Comparison of ENCODE assay signal across 8 mouse cellular contexts in the genomic region with DNA sequence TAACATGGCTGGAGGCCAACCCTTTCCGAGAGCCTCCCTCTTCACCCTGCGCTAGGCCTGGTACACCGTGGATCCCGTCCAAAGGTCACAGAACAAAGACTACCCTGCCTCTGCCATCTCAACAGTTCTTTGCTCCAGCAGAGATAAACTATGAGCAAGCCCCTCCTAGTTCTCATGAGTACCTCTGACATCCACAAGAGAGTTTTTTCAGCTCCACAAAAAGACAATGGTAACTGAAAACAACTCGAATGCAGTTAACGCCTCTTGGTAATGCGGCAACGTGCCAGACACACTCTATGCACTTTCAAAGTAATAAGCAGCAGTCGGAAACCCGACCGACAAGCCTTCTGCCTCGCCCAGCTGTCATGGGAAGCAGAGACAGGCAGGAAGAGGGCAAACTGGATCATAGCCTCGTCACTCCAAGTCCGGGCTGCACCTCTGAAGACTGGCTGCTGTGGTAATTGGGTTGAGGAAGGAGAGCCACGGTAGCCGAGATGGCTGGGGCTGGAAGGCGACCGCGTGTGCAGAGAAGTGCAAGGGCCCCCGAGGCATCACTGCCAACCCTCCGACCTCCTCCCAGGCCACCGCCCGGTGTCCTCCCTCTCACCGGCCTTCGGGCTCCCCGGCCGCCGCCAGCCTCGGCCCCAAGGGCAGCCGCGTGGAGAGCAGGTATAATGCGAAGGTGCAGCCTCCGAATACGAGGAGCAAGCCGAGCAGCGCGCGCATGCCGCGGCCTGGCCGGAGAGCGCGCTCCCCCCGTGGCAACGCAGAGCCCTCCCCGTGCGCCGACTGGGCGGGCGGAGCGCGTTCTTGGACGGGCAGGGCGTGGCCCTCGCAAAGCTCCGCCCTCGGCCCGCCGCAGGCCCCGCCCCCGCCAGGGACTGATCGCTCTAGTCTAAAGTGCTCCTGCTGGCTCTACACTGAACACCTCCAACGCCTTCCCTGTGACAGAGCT. TPM values are rescaled to one million over a fixed set of nuclear protein-coding genes. Genes with fewer than 3 reads are reported as not detected.
A peak's percentile ranks its signal among the peaks of the same experiment; 100 is the strongest.
DNase-seq lines count a peak whose midpoint lies in the region; ATAC-seq and TF ChIP-seq lines count a peak whose summit lies in the region.

A gene (minus strand): TSS at position 792 of the 955 bp plus-strand sequence.

- H3K9ac ChIP-seq in heart, embryonic 12.5 days: peak within 1 kb of the TSS; percentile 80
- peak within 1 kb of the TSS; percentile 71 for H3K9ac ChIP-seq in kidney, postnatal 0 days (ENCODE audit: low read depth, low read length)
- H3K9ac ChIP-seq in liver, embryonic 11.5 days (ENCODE audit: low read depth, low read length): peak within 1 kb of the TSS; percentile 79
- peak within 1 kb of the TSS; percentile 63 for H3K9ac ChIP-seq in stomach, embryonic 14.5 days (replicated peaks; ENCODE audit: low read depth, low read length)

- H3K4me3 ChIP-seq in heart, embryonic 12.5 days: peak within 1 kb of the TSS; percentile 80
- peak within 1 kb of the TSS; percentile 67 for H3K4me3 ChIP-seq in kidney, postnatal 0 days (replicated peaks; ENCODE audit: low read depth, low read length)
- peak within 1 kb of the TSS; percentile 72 for H3K4me3 ChIP-seq in liver, embryonic 11.5 days (ENCODE audit: low read depth, low read length)
- H3K4me3 ChIP-seq in stomach, embryonic 14.5 days (ENCODE audit: low read depth, low read length): peak within 1 kb of the TSS; percentile 62

- under 1% methylated on average over 63 of the region's 63 CpGs for WGBS in heart, embryonic 12.5 days
- under 1% methylated on average over 63 of the region's 63 CpGs for WGBS in kidney, postnatal 0 days
- WGBS in liver, embryonic 11.5 days: 2% methylated on average over 60 of the region's 63 CpGs
- 1% methylated on average over 56 of the region's 63 CpGs for WGBS in stomach, embryonic 14.5 days

- peak within 1 kb of the TSS; percentile 91 for H3K4me2 ChIP-seq in heart, embryonic 12.5 days
- H3K4me2 ChIP-seq in kidney, postnatal 0 days (ENCODE audit: low read length): peak within 1 kb of the TSS; percentile 91
- H3K4me2 ChIP-seq in liver, embryonic 11.5 days: peak within 1 kb of the TSS; percentile 88
- peak within 1 kb of the TSS; percentile 73 for H3K4me2 ChIP-seq in stomach, embryonic 14.5 days (replicated peaks; ENCODE audit: low read depth, low read length)

- no peaks in the 10 kb centered on the region for H3K9me3 ChIP-seq in heart, embryonic 12.5 days (replicated peaks)
- H3K9me3 ChIP-seq in kidney, postnatal 0 days (replicated peaks; ENCODE audit: low read length): no peaks in the 10 kb centered on the region
- no peaks in the 10 kb centered on the region for H3K9me3 ChIP-seq in liver, embryonic 11.5 days (ENCODE audit: control insufficient read depth, low read length)
- H3K9me3 ChIP-seq in stomach, embryonic 14.5 days (ENCODE audit: control insufficient read depth, low read depth, low read length): no peaks in the 10 kb centered on the region

- no peak for TF ChIP-seq CTCF in kidney, postnatal 0 days (IDR thresholded peaks at IDR 0.05; ENCODE audit: low read depth)

- DNase-seq in CD4-positive helper T cell, adult 2 months (ENCODE audit: low read depth, low spot score): peak; percentile 89
- peak; percentile 56 for DNase-seq in brain, embryonic 18.5 days (ENCODE audit: low read depth, low spot score)
- DNase-seq in kidney, postnatal 0 days (ENCODE audit: low spot score): peak; percentile 89
- peak; percentile 91 for DNase-seq in liver, embryonic 11.5 days (ENCODE audit: low spot score)
- DNase-seq in naive thymus-derived CD4-positive, alpha-beta T cell, adult 2 months (ENCODE audit: low read depth): peak; percentile 91

- H3K36me3 ChIP-seq in heart, embryonic 12.5 days: 0 out of 2 replicates have a peak, but pooled peaks cover 4% of the 10 kb centered on the region
- H3K36me3 ChIP-seq in kidney, postnatal 0 days (ENCODE audit: insufficient read depth, low read length): no peaks in the 10 kb centered on the region
- peaks cover 5% of the 10 kb centered on the region for H3K36me3 ChIP-seq in liver, embryonic 11.5 days (ENCODE audit: control insufficient read depth, insufficient read depth, low read length)
- no peaks in the 10 kb centered on the region for H3K36me3 ChIP-seq in stomach, embryonic 14.5 days (ENCODE audit: control insufficient read depth, insufficient read depth, low read length)

- peak within 1 kb of the TSS; percentile 58 for H3K27ac ChIP-seq in heart, embryonic 12.5 days (ENCODE audit: poor library complexity, severe bottlenecking)
- H3K27ac ChIP-seq in kidney, postnatal 0 days: peak within 1 kb of the TSS; percentile 28; the same call in 1 of the 2 replicates
- peak within 1 kb of the TSS; percentile 47 for H3K27ac ChIP-seq in liver, embryonic 11.5 days (ENCODE audit: low read depth, low read length)
- H3K27ac ChIP-seq in stomach, embryonic 14.5 days (ENCODE audit: low read length): peak within 1 kb of the TSS; percentile 6; the same call in 1 of the 2 replicates

- peaks cover 18% of the 10 kb centered on the region for H3K4me1 ChIP-seq in heart, embryonic 12.5 days (replicated peaks)
- H3K4me1 ChIP-seq in kidney, postnatal 0 days (replicated peaks; ENCODE audit: insufficient read depth, low read length): 0 out of 2 replicates have a peak, but pooled peaks cover 4% of the 10 kb centered on the region
- peaks cover 9% of the 10 kb centered on the region; the same call in 1 of the 2 replicates for H3K4me1 ChIP-seq in liver, embryonic 11.5 days (replicated peaks; ENCODE audit: control insufficient read depth, insufficient read depth, low read length)
- peaks cover 4% of the 10 kb centered on the region; the same call in 1 of the 2 replicates for H3K4me1 ChIP-seq in stomach, embryonic 14.5 days (ENCODE audit: control insufficient read depth, insufficient read depth, low read length)

- peak; percentile 95 for ATAC-seq in erythroid progenitor cell, adult 5-6 weeks (replicated peaks; ENCODE audit: low FRiP score, poor library complexity, severe bottlenecking)
- peak; percentile 95 for ATAC-seq in heart, embryonic 12.5 days (ENCODE audit: insufficient number of reproducible peaks, low FRiP score)
- ATAC-seq in kidney, postnatal 0 days (replicated peaks; ENCODE audit: low FRiP score, low read depth): peak; percentile 95
- ATAC-seq in liver, embryonic 11.5 days (replicated peaks; ENCODE audit: low FRiP score): peak; percentile 99
- peak; percentile 97 for ATAC-seq in stomach, embryonic 14.5 days (ENCODE audit: insufficient number of reproducible peaks, insufficient read depth, low FRiP score, low read depth)

- H3K27me3 ChIP-seq in heart, embryonic 12.5 days (replicated peaks): no peaks in the 10 kb centered on the region; the same call in 1 of the 2 replicates
- no peaks in the 10 kb centered on the region for H3K27me3 ChIP-seq in kidney, postnatal 0 days (ENCODE audit: insufficient read depth, low read length)
- H3K27me3 ChIP-seq in liver, embryonic 11.5 days (replicated peaks; ENCODE audit: control insufficient read depth, insufficient read depth, low read length): no peaks in the 10 kb centered on the region
- H3K27me3 ChIP-seq in stomach, embryonic 14.5 days (ENCODE audit: control insufficient read depth, insufficient read depth, low read length): no peaks in the 10 kb centered on the region

RNA-seq across cellular contexts. Expression of the gene that starts here (rescaled TPM):
- total RNA-seq in erythroid progenitor cell, adult 5-6 weeks (2015; ENCODE audit: low replicate concordance): 2.1 and 8.6 TPM in 2 replicates
- total RNA-seq in erythroid progenitor cell, adult 5-6 weeks (2017; ENCODE audit: low replicate concordance): 3.8 and 4.1 TPM in 2 replicates
- 37.6 and 37.8 TPM in 2 replicates for polyA plus RNA-seq in heart, embryonic 12.5 days (2016; fragmentation: Nextera tagmentation; extraction: Ambion mirVana)
- 21.7 and 23.8 TPM in 2 replicates for polyA plus RNA-seq in kidney, postnatal 0 days (2015; fragmentation: Nextera tagmentation; extraction: Ambion mirVana)
- 50.9 and 51.5 TPM in 2 replicates for polyA plus RNA-seq in liver, embryonic 11.5 days (2014; fragmentation: Nextera tagmentation; extraction: Ambion mirVana)
- polyA plus RNA-seq in stomach, embryonic 14.5 days (2014; fragmentation: Nextera tagmentation; extraction: Ambion mirVana): 31.1 and 36.2 TPM in 2 replicates

Comparison
In these comparisons a context has a peak if more than half of its experiments do, and no peak if none do; other contexts are left out.
1. Peak in every context shown above with its lines: DNase-seq, ATAC-seq, H3K4me3 ChIP-seq and H3K27ac ChIP-seq.
2. H3K27ac ChIP-seq: peak in every context shown above with its lines; median percentile 58 in heart, embryonic 12.5 days; 47 in liver, embryonic 11.5 days; 28 in kidney, postnatal 0 days; 6 in stomach, embryonic 14.5 days.